Mouse (Mus musculus) liver, postnatal 0 days (tissue): Measurements from ENCODE around the gene Slc35a2. TPM values are rescaled to one million over a fixed set of nuclear protein-coding genes. Genes with fewer than 3 reads are reported as not detected.

Source experiments
- ATAC-seq: fragments of 200-750 bp; cut with Nextera tagmentation; 2 replicates; pipeline ENCODE4 v1.8.0; 2017; ENCODE audit warnings: mild to moderate bottlenecking, moderate library complexity
- DNase-seq: peaks from one replicate; pipeline ENCODE4 v3.0.0-alpha.2; 2016
- H3K27ac ChIP-seq: fragments of 300-500 bp; sonication (generic); 2 replicates; pipeline ENCODE4 v1.5.1; 2014; ENCODE audit warnings: antibody characterized with exemption, moderate library complexity, mild to moderate bottlenecking, low read depth
- H3K27me3 ChIP-seq: fragments of 300-500 bp; sonication (generic); 2 replicates; pipeline ENCODE4 v1.6.1; 2014; ENCODE audit warnings: low read length, control low read depth, mixed read lengths; ENCODE audit not compliant: insufficient read depth
- H3K36me3 ChIP-seq: fragments of 300-500 bp; sonication (generic); replicated peaks from 2 replicates; pipeline ENCODE4 v1.6.1; 2014; ENCODE audit warnings: mild to moderate bottlenecking, control low read depth, low read length, moderate library complexity, mixed read lengths; ENCODE audit not compliant: insufficient read depth
- H3K4me1 ChIP-seq: fragments of 300-500 bp; sonication (generic); 2 replicates; pipeline ENCODE4 v1.6.1; 2014; ENCODE audit warnings: antibody characterized with exemption, mild to moderate bottlenecking, control low read depth; ENCODE audit not compliant: insufficient read depth
- H3K4me2 ChIP-seq: fragments of 300-500 bp; sonication (generic); 2 replicates; pipeline ENCODE4 v1.6.1; 2014; ENCODE audit warnings: low read depth, mild to moderate bottlenecking, low read length, moderate library complexity, mixed read lengths
- H3K4me3 ChIP-seq: fragments of 300-500 bp; sonication (generic); 2 replicates; pipeline ENCODE4 v1.5.1; 2014; ENCODE audit warnings: low read depth, low read length
- H3K9ac ChIP-seq: fragments of 300-500 bp; sonication (generic); replicated peaks from 2 replicates; pipeline ENCODE4 v1.6.1; 2014; ENCODE audit warnings: mild to moderate bottlenecking, moderate library complexity
- H3K9me3 ChIP-seq: fragments of 300-500 bp; sonication (generic); 2 replicates; pipeline ENCODE4 v1.6.1; 2016; ENCODE audit warnings: mild to moderate bottlenecking, control low read depth, low read length, mixed read lengths
- CTCF ChIP-seq: sonication (generic); IDR thresholded peaks from 2 replicates; pipeline ENCODE4 v1.5.1; 2016; ENCODE audit warnings: antibody characterized with exemption, low read depth
- EP300 ChIP-seq: IDR thresholded peaks from 2 replicates; pipeline ENCODE4 v1.6.1; 2016; ENCODE audit warnings: antibody characterized with exemption, low read depth, mild to moderate bottlenecking
- WGBS: fragments of 180-500 bp; shearing (Covaris S2); extraction: QIAGEN DNeasy Blood & Tissue Kit; methylation state at CpG from one replicate; pipeline ENCODE4 v1.1.7; 2014; ENCODE audit not compliant: insufficient replicate concordance; 5-methylcytosine and 5-hydroxymethylcytosine counted together
- polyA plus RNA-seq: library from polyadenylated mRNA; unstranded; fragments of >200 nt; fragmentation: Nextera tagmentation; extraction: Ambion mirVana; gene quantifications from 2 replicates; pipeline ENCODE4 v1.2.1, GENCODE M21; 2015

Slc35a2 gene
- polyA plus RNA-seq = 7.1 and 9.0 TPM in 2 replicates

GRCm38 (mm10) chrX:7883841-7884567 lies at the start of gene Slc35a2:
TSS of gene Slc35a2 (plus strand) at chrX:7884028.
- ATAC-seq = peak; percentile 98
- no peaks in the 10 kb centered on the region for H3K9me3 ChIP-seq
- 12% methylated on average over 49 of the region's 49 CpGs for WGBS
- peak; percentile 80 for DNase-seq
- H3K9ac ChIP-seq = peak within 1 kb of the TSS; percentile 64
- H3K4me3 ChIP-seq = peak within 1 kb of the TSS; percentile 60
- peaks cover 8% of the 10 kb centered on the region for H3K4me1 ChIP-seq
- peak within 1 kb of the TSS; percentile 75 for H3K27ac ChIP-seq
- H3K4me2 ChIP-seq = peak within 1 kb of the TSS; percentile 75
- no peaks in the 10 kb centered on the region for H3K36me3 ChIP-seq
- TF ChIP-seq EP300 (no peak), CTCF (peak; percentile 41)
- H3K27me3 ChIP-seq = no peaks in the 10 kb centered on the region

- 57% methylated on average over 1 of the region's 1 CpGs for WGBS
- H3K36me3 ChIP-seq = no peaks in the 10 kb centered on the region
- H3K9ac ChIP-seq = no peak overlapping the region
- H3K4me3 ChIP-seq = no peak overlapping the region
- no peaks in the 10 kb centered on the region for H3K27me3 ChIP-seq
- TF ChIP-seq EP300 = peak; percentile 90
- TF ChIP-seq CTCF = no peak
- peak overlapping the region; percentile 47 for H3K4me2 ChIP-seq
- H3K27ac ChIP-seq = peak overlapping the region; percentile 87
- no peaks in the 10 kb centered on the region for H3K9me3 ChIP-seq
- ATAC-seq (peak; percentile 20), DNase-seq (no peak)
- peaks cover 19% of the 10 kb centered on the region for H3K4me1 ChIP-seq
Observed at GRCm38 (mm10) chrX:7837146-7837545, 46.7 kb upstream of the Slc35a2 start.

DNA sequence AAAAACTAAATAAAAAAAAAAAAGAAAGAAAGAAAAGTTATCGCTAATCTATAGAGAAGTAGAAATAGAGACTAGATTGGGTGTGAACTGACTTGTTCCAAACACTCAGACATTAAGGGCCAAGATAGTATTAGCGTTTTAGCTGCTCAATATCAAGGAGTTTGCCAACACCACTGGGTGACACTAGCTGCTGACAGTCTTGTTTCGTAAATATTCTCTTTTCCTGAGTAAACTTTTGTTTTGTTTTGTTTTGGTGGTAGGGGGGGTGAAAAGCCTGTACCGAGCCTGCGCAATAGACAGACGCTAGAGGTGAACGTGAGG lies 43.0 kb upstream of the Slc35a2 start:
- no peak for ATAC-seq
- WGBS = 18% methylated on average over 7 of the region's 7 CpGs

DNA sequence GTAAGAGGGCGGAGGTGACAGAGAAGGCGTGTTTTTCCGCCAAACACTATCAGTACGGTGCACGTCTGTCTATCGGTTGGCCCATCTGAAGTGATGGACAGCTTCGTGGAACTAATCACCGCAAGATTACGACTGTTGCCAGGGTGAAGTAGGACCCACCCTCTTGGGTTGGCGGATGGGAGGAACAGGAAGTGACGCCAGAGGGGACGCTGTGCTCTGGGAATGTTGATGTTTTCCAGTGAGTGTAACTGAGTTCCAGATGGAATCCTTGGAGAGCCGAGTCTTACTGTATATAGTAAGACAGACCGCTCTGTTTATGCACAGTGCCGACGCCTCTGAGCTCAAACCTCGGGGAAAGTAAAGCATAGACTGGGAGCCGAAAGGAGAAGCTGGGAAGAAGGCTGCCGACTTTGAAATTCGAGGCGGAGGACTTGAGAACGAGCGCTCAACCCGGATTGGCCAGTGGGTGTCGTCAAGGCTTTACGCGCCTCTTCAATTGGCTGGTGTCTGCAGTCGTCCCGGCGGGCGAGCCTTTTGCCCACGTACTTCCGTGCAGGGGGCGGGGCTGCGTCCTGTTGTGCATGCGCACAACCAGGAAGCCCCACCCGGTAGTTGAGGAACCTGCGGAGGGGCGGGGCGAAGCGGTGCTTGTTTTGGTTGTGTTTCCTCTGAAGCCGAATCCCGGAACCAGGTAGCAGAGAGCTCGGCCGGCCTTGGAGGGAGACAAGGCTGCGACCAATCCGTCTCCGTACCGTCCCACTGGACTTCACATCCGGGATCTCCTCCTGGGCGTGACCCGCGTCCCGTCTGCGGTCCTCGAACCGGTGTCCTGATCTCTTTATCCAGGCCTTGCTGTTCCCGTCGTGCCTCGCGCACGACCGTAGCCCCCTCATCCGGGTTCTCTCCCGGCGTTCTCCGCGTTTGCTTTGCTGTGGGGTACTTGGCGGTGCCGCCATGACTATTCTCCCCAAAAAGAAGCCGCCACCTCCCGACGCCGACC lies 42.4 kb upstream of the Slc35a2 start, which contains the start of gene Otud5:
Otud5 (plus strand) TSS at position 202 of the 1,000 bp plus-strand sequence.
- H3K9ac ChIP-seq = peak within 1 kb of the TSS; percentile 89
- H3K27me3 ChIP-seq = no peaks in the 10 kb centered on the region
- peak within 1 kb of the TSS; percentile 98 for H3K27ac ChIP-seq
- no peak for TF ChIP-seq CTCF
- peak; percentile 85; the same call in 1 of the 2 replicates for TF ChIP-seq EP300
- peak; percentile 90 for ATAC-seq
- DNase-seq = peak; percentile 96
- peak within 1 kb of the TSS; percentile 84 for H3K4me3 ChIP-seq
- no peaks in the 10 kb centered on the region for H3K9me3 ChIP-seq
- peaks cover 16% of the 10 kb centered on the region for H3K4me1 ChIP-seq
- H3K4me2 ChIP-seq = peak within 1 kb of the TSS; percentile 76
- H3K36me3 ChIP-seq = peaks cover 8% of the 10 kb centered on the region
- WGBS = 13% methylated on average over 65 of the region's 74 CpGs

More for the DNA sequence above, 43.0 kb upstream of the Slc35a2 start:
- peaks cover 17% of the 10 kb centered on the region for H3K4me1 ChIP-seq
- no peak for TF ChIP-seq EP300
- TF ChIP-seq CTCF = no peak
- H3K4me2 ChIP-seq = peak overlapping the region; percentile 59
- H3K36me3 ChIP-seq = peaks cover 8% of the 10 kb centered on the region
- DNase-seq = no peak
- H3K27ac ChIP-seq = peak overlapping the region; percentile 89
- peak overlapping the region; percentile 84; the same call in 1 of the 2 replicates for H3K4me3 ChIP-seq
- H3K9me3 ChIP-seq = no peaks in the 10 kb centered on the region
- H3K9ac ChIP-seq = 0 out of 2 replicates have a peak overlapping the region, but pooled peaks have one; percentile 26
- H3K27me3 ChIP-seq = no peaks in the 10 kb centered on the region

DNA sequence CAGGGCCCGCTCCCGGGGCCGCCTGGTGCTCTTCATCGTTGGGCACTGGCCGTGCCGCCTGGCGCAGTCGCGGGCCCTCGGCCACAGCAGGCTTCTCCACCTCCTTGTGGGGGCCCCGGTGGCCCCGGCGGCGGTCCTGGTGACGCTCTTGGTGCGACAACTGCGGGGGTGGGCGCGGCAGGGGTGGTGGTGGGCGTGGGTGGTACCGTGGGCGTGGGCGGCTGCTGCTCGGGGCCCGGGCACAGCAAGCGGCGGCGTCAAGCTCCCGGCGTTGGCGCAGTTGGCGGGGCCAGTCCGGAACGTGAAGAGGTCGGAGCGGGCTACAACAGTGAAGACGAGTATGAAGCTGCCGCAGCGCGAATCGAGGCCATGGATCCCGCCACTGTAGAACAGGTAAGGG lies 41.5 kb upstream of the Slc35a2 start:
- Histone ChIP-seq H3K4me1 (peaks cover 14% of the 10 kb centered on the region), H3K9ac (peak overlapping the region; percentile 89), H3K27ac (peak overlapping the region; percentile 98), H3K27me3 (no peaks in the 10 kb centered on the region), H3K4me2 (peak overlapping the region; percentile 76), H3K9me3 (no peaks in the 10 kb centered on the region), H3K4me3 (peak overlapping the region; percentile 84), H3K36me3 (peaks cover 8% of the 10 kb centered on the region)
- 30% methylated on average over 38 of the region's 42 CpGs for WGBS
- TF ChIP-seq EP300 (no peak), CTCF (no peak)
- ATAC-seq (no peak), DNase-seq (peak; percentile 58)

DNA sequence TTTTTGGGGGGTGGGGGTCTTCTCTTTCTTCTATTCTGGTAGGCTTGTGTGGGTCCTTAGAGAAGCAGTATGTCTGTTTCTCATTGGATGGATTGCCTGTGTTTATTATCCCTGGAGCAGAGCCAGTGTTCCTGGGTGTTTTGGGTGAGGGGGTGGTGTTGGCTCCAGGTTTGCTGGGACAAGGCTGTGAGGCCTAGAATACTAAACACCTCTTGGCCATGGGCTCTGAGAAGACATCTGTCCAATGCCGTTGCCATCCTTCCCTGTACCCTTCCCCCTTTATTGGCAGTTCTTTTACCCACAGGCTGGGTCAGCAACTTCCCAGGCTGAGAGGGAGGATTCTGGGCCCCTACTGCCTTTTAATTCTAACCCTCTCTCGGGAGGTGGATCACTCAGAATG lies 36.0 kb upstream of the Slc35a2 start:
- DNase-seq = no peak
- ATAC-seq = no peak
- WGBS = 84% methylated on average over 2 of the region's 2 CpGs

More for the DNA sequence above, 36.0 kb upstream of the Slc35a2 start:
- no peak for TF ChIP-seq EP300
- TF ChIP-seq CTCF = no peak
- no peak overlapping the region for H3K4me2 ChIP-seq
- no peak overlapping the region for H3K4me3 ChIP-seq
- H3K9ac ChIP-seq = no peak overlapping the region
- no peaks in the 10 kb centered on the region for H3K27me3 ChIP-seq
- no peaks in the 10 kb centered on the region for H3K4me1 ChIP-seq
- no peaks in the 10 kb centered on the region for H3K9me3 ChIP-seq
- peaks cover 19% of the 10 kb centered on the region for H3K36me3 ChIP-seq
- no peak overlapping the region for H3K27ac ChIP-seq
